ENCODE assay signal across 8 mouse cellular contexts in the genomic region with DNA sequence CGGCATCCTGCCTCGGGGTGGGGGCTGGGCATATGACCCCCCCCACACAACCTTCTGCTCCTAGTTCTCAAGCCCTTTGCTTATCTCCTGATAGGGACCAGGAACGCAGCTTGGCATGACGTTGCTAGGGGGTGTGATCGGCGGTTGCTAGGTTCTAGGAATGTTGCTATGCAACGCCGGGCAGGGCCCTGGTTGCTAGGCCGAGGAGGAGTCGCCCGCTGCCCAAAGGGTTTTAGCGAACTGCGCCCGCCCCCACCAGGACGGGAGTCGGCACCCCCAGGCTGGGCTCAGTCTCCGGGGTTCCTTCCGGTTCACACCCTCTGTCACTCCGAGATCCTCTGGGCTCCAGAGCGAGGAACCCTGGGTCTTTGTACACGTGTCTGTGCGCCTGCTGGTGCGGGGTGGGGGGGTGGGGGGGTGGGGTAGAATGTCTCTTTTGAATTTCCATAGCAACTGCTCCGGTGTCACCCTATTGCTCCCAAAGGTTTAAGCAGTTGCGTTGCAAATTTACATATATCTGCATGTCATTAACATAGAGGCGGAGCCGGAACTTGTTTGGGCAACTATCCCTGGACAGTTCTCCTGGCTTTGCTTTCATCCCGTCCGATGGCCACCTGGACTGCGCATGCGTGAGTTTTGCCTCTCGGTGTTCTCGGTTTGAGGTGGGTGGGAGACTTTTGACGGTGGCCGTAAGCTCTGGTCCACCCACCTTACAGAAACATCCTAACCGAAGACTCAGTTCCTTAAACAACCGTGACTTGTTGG. TPM values are rescaled to one million over a fixed set of nuclear protein-coding genes. Genes with fewer than 3 reads are reported as not detected.
A peak's percentile ranks its signal among the peaks of the same experiment; 100 is the strongest.
DNase-seq lines count a peak whose midpoint lies in the region; ATAC-seq and TF ChIP-seq lines count a peak whose summit lies in the region.

No protein-coding gene starts in this region.

- H3K27ac ChIP-seq in intestine, postnatal 0 days (ENCODE audit: low read depth, low read length), result no peak overlapping the region

- peak; percentile 46; the same call in 1 of the 2 replicates for ATAC-seq in intestine, postnatal 0 days
- ATAC-seq in megakaryocyte progenitor cell, adult 5-6 weeks (replicated peaks; ENCODE audit: poor library complexity), result peak; percentile 53

- no peaks in the 10 kb centered on the region for H3K9me3 ChIP-seq in intestine, postnatal 0 days (ENCODE audit: control insufficient read depth)

- H3K36me3 ChIP-seq in intestine, postnatal 0 days (ENCODE audit: control insufficient read depth, insufficient read depth), result no peaks in the 10 kb centered on the region

- DNase-seq in ovary, adult 18-20 months (ENCODE audit: low spot score), result peak; percentile 78
- DNase-seq in ovary, postnatal 10 days (ENCODE audit: low spot score), result no peak
- peak; percentile 88 for DNase-seq in embryo, embryonic 10.5 days (ENCODE audit: low spot score)
- peak; percentile 97 for DNase-seq in heart, adult 11 months
- peak; percentile 86 to 93 for DNase-seq in left cerebral cortex, postnatal 25 days (ENCODE audit: low spot score in 2 of 2)
- peak; percentile 85 to 87 for DNase-seq in right cerebral cortex, postnatal 36 days (ENCODE audit: low spot score in 2 of 2)

- no peak for TF ChIP-seq CTCF in intestine, postnatal 0 days (IDR thresholded peaks at IDR 0.05; ENCODE audit: low read depth)

- H3K4me1 ChIP-seq in intestine, postnatal 0 days (replicated peaks; ENCODE audit: control insufficient read depth, insufficient read depth, low read length), result peaks cover 4% of the 10 kb centered on the region; the same call in 1 of the 2 replicates

- peak overlapping the region; percentile 33 for H3K4me3 ChIP-seq in intestine, postnatal 0 days (ENCODE audit: low read depth, low read length)

- peak overlapping the region; percentile 78 for H3K4me2 ChIP-seq in intestine, postnatal 0 days (replicated peaks; ENCODE audit: low read depth)

- 0 out of 2 replicates have a peak, but pooled peaks cover 17% of the 10 kb centered on the region for H3K27me3 ChIP-seq in intestine, postnatal 0 days (replicated peaks; ENCODE audit: control insufficient read depth, insufficient read depth, low read length)

- intact Hi-C loops in left cerebral cortex, postnatal 25 days (cut with DNase I), result loop anchor here (1.0 kb wide), 1 partner anchor 23 kb away; no protein-coding TSS in a partner anchor

- WGBS in intestine, postnatal 0 days, result 2% methylated on average over 37 of the region's 37 CpGs

- 0 out of 2 replicates have a peak overlapping the region, but pooled peaks have one; percentile 13 for H3K9ac ChIP-seq in intestine, postnatal 0 days (ENCODE audit: low read depth, low read length)

RNA-seq across cellular contexts. Expression of gene Adgrb2, which starts 24.3 kb away (rescaled TPM):
- 0.43 and 0.70 TPM in 2 replicates for polyA plus RNA-seq in intestine, postnatal 0 days (2015; fragmentation: Nextera tagmentation; extraction: Ambion mirVana)
- 100 to 1,000 TPM; 377 to 394 TPM for total RNA-seq in left cerebral cortex, postnatal 25 days (2021)
- not detected in 2 replicates for total RNA-seq in megakaryocyte progenitor cell, adult 5-6 weeks (2015)
- 0.41 TPM in 1 of 2 replicates, not detected in the other for total RNA-seq in megakaryocyte progenitor cell, adult 5-6 weeks (2017)

RNA-seq across cellular contexts. Expression of gene Spocd1, which starts 31.3 kb away (rescaled TPM):
- not detected in 2 replicates for polyA plus RNA-seq in intestine, postnatal 0 days (2015; fragmentation: Nextera tagmentation; extraction: Ambion mirVana)
- under 1 TPM; 0.37 TPM for total RNA-seq in left cerebral cortex, postnatal 25 days (2021)
- total RNA-seq in megakaryocyte progenitor cell, adult 5-6 weeks (2015), result 0.05 and 0.49 TPM in 2 replicates
- total RNA-seq in megakaryocyte progenitor cell, adult 5-6 weeks (2017), result 0.04 and 0.81 TPM in 2 replicates

Comparison
In these comparisons a context has a peak if more than half of its experiments do, and no peak if none do; other contexts are left out.
1. RNA of gene Adgrb2, which starts 24.3 kb away (total RNA-seq): 377 to 394 TPM in left cerebral cortex, postnatal 25 days; 0.41 TPM in megakaryocyte progenitor cell, adult 5-6 weeks; every median in the first group is over 100 times any median in the second.